Mouse (Mus musculus): Measurements from ENCODE around the gene Gm21739. TPM values are rescaled to one million over a fixed set of nuclear protein-coding genes. Genes with fewer than 3 reads are reported as not detected.

Gm21739 gene
- not detected for polyA plus RNA-seq (2017; shearing (Covaris generic))

GRCm38 (mm10) chrY:44264344-44264743 is at the start of gene Gm21739:
TSS of gene Gm21739 (minus strand) at chrY:44264444.

Data from inflammation-experienced regulatory T-cells, adult 16 weeks (primary cell).